Mouse (Mus musculus): ENCODE measurements around the gene Epb41.
A peak's percentile ranks its signal among the peaks of the same experiment; 100 is the strongest.

Epb41 gene

GRCm38 (mm10) chr4:132011619-132012018 is 63.5 kb downstream of the Epb41 start:
- no peak for DNase-seq (ENCODE audit: low read depth, low spot score)

GRCm38 (mm10) chr4:132010416-132010815 is 64.7 kb downstream of the Epb41 start:
- no peak for DNase-seq (ENCODE audit: low read depth, low spot score)

GRCm38 (mm10) chr4:132008191-132008590 is 66.9 kb downstream of the Epb41 start:
- DNase-seq (ENCODE audit: low read depth, low spot score): no peak

- no peak for DNase-seq (ENCODE audit: low read depth, low spot score)
These were observed 68.0 kb downstream of the Epb41 start for GRCm38 (mm10) chr4:132007123-132007522.

GRCm38 (mm10) chr4:131998641-131999040 is 76.5 kb downstream of the Epb41 start:
- DNase-seq (ENCODE audit: low read depth, low spot score): peak; percentile 86

GRCm38 (mm10) chr4:131997476-131997875 is 77.6 kb downstream of the Epb41 start:
- no peak for DNase-seq (ENCODE audit: low read depth, low spot score)

- no peak for DNase-seq (ENCODE audit: low read depth, low spot score)
These were observed 78.1 kb downstream of the Epb41 start for GRCm38 (mm10) chr4:131996985-131997384.

GRCm38 (mm10) chr4:131993792-131994191 is 81.3 kb downstream of the Epb41 start:
- no peak for DNase-seq (ENCODE audit: low read depth, low spot score)

GRCm38 (mm10) chr4:131982881-131983538 is 92.1 kb downstream of the Epb41 start:
- no peak for DNase-seq (ENCODE audit: low read depth, low spot score)

- DNase-seq (ENCODE audit: low read depth, low spot score): no peak
These were observed 93.4 kb downstream of the Epb41 start for GRCm38 (mm10) chr4:131981755-131982154.

- peak; percentile 52 for DNase-seq (ENCODE audit: low read depth, low spot score)
These were observed 97.9 kb downstream of the Epb41 start for GRCm38 (mm10) chr4:131977201-131977600.

- DNase-seq (ENCODE audit: low read depth, low spot score): no peak
These were observed 104.8 kb downstream of the Epb41 start for GRCm38 (mm10) chr4:131970244-131970853.

GRCm38 (mm10) chr4:131968873-131969272 is 106.2 kb downstream of the Epb41 start:
- DNase-seq (ENCODE audit: low read depth, low spot score): no peak

- no peak for DNase-seq (ENCODE audit: low read depth, low spot score)
These were observed 118.0 kb downstream of the Epb41 start for GRCm38 (mm10) chr4:131957161-131957560.

GRCm38 (mm10) chr4:131950657-131951056 is 124.5 kb downstream of the Epb41 start:
- no peak for DNase-seq (ENCODE audit: low read depth, low spot score)

GRCm38 (mm10) chr4:131949903-131950302 is 125.2 kb downstream of the Epb41 start:
- no peak for DNase-seq (ENCODE audit: low read depth, low spot score)

- no peak for DNase-seq (ENCODE audit: low read depth, low spot score)
These were observed 127.3 kb downstream of the Epb41 start for GRCm38 (mm10) chr4:131947848-131948247.

- no peak for DNase-seq (ENCODE audit: low read depth, low spot score)
These were observed 134.3 kb downstream of the Epb41 start for GRCm38 (mm10) chr4:131940846-131941245.

GRCm38 (mm10) chr4:131939459-131939858 is 135.7 kb downstream of the Epb41 start:
- DNase-seq (ENCODE audit: low read depth, low spot score): no peak

- DNase-seq (ENCODE audit: low read depth, low spot score): no peak
These were observed 146.0 kb downstream of the Epb41 start for GRCm38 (mm10) chr4:131929146-131929545.

GRCm38 (mm10) chr4:131924096-131924810 is 150.9 kb downstream of the Epb41 start:
- no peak for DNase-seq (ENCODE audit: low read depth, low spot score)

GRCm38 (mm10) chr4:131922404-131922803 is 152.7 kb downstream of the Epb41 start:
- DNase-seq (ENCODE audit: low read depth, low spot score): no peak

Measured in retina, adult 2 months (tissue).